Mouse (Mus musculus) layer of hippocampus, adult 9-10 months (tissue): Measurements from ENCODE around the gene Pex7.
A peak's percentile ranks its signal among the peaks of the same experiment; 100 is the strongest.

Experiments
- DNase-seq: peaks from one replicate; pipeline ENCODE4 v3.0.0; 2022; ENCODE audit warnings: low spot score

The Pex7 gene

GRCm38 (mm10) chr10:19907246-19907804, at the start of gene Pex7:
Gene Pex7 (minus strand): TSS chr10:19907689.
- DNase-seq: peak; percentile 89

- no peak for DNase-seq
Measured at GRCm38 (mm10) chr10:19956745-19957144, 49.3 kb upstream of the Pex7 start.

DNA sequence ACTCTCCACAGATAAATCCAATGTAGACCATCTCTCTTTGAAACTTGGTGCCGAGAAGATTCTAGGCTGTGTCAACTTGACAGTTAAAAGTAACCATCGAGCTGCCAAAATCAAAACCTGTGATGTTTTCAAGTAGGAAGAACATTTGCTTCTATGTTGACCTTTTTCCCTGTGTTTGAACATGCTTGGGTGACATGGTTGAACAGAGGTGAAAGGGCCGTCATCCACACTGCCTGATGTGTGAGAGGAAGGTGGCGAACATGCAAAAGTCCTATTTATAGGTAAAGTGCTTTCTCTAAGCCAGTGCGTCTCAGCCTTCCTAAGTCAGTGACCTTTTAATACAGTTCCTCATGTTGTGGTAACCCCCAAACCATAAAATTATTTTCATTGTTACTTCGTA, 48.3 kb upstream of the Pex7 start:
- no peak for DNase-seq

DNA sequence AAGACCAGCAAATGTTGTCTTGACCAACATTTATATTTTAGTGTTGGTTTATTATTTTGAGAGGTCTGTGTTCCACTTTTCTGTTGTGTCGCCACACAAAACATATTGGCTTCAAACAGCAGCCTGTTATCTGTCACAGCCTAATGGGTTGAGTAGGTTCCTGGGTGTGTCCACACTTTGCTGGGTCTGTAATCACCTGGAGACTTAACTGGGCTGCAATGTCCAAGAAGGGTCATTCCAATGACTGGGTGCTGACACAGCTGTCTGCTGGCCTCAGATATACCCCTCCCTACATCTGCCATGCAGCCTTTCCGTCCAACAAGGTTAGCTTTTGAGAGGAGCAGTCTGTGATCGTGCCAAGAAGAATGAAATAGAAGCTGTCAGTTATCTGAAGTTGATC, 47.1 kb upstream of the Pex7 start:
- no peak for DNase-seq

DNA sequence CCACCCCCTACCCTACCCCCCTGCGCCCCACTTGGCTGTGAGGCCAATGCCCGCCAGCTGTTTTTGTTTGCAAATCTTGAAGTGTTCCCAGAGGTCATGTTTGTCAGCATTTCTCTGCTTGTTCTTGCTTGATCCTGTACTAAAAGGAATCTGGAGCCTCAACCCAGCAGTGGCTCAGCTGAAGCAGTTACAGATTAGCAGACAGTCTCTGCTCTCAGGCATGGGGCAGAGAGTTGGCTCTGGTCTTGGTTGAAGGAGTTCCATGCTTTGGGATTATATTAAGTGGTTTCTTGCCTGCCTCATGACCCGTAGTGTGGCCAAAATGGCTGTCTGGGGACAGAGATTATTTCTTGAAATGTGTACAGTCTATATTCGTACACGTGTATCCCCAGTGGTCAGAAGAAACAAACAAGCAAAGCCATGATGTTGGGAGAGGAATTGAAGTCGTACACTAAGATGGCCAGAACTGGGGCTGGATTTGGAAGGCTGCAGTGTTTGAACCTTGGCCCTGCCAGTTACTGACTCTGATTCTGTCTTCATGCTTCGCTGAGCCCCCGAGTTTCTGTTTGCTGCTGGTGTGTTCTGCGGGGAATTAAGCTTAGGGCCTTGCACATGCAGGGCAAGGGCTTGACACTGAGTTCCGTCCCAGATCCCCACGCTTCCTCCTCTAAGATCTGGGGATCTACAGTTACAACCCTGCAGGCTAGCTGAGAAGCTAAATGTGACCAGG, 45.7 kb upstream of the Pex7 start:
- DNase-seq: no peak

DNA sequence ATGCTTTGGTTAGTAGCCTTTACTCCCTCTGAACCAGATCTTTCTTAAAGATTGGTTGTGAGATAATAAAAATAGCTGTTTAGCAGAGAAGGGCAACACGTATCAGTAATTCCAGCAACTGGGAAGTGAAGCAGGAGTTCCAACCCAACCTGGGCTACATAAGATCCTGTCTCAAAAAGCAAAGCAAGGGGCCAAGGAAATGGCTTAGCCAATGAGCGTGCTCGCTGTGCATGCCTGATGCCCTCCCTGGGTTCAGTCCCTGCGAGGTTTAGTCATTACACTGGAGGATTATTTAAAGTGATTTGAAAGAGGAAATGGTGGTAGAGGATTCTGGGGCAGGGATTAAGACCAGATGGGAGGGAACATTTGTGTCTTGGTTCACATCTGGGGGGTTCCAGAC, 41.6 kb upstream of the Pex7 start:
- DNase-seq: no peak

DNA sequence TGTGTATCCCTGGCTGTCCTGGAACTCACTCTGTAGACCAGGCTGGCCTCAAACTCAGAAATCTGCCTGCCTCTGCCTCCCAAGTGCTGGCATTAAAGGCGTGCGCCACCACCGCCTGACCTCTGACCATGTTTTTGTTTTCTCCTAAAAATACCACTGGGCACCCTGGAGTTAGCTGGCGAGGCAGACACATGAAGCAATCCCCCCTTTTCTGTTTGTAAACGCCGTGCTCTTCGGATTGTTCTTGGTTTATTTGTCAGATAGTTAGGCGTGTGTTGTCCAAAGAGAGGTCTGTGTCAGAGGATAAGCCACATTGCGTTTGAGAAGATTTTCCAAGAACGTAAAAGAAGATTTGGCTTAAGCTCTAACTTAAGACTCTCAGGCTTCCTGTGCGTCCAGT, 40.9 kb upstream of the Pex7 start:
- no peak for DNase-seq

DNA sequence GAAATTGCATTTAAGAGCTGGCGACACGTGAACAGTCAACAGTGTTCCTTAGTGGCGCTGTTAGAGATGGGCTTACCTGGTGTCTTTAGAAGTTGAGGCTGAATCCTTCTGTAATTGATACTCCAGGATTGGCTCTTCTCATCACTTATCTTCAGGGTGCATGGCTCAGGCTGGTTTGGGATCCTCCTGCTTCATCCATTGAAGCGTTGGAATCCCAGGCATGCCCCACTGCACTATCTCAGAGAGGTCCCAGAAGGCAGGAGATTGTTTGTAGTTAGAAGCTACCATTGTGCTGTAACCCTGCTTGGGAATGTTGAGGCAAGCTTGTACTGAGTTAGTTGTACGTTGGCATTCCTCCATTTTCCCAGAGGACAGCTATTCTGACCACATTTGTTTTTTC, 40.4 kb upstream of the Pex7 start:
- no peak for DNase-seq

- DNase-seq: no peak
Measured at GRCm38 (mm10) chr10:19947441-19947840, 40.0 kb upstream of the Pex7 start.

DNA sequence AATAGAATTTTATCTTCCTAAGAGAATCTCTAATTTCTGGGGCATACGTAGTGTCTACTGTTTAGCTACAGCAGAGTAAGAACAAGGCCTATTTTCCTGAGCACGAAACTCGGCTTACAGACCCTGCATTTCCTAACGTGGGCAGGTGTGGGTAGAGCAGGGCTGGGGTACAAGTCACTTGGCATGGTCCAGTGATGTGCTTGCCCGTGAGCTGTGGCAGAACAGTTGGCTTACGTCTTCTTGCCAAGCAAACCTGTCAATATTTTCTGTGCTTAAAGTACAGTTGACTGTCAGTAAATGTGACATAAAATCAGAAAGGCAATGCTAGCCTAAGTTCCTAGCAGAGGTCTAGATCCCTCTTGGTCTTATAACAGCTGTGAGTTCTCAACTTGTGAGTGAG, 39.2 kb upstream of the Pex7 start:
- DNase-seq: no peak

DNA sequence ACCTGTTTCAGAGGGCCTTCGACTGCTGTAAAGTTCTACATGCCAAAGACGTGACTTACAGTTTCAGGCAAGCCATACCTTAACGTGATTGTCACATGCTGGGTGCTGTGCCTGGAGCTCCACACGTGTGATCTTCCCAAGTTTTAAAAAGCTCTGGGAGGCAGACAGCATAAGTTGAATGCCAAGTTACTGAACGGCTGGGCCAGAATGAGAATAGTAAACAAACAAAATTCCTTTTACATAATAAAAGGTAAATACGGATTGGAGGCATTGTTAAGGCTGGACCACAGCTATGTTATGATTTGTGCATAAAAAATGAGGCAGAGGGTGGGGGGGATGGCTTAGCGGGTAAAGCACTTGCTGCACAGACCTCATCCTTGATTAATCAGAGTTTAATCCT, 38.2 kb upstream of the Pex7 start:
- DNase-seq: no peak

GRCm38 (mm10) chr10:19942621-19943020, 35.1 kb upstream of the Pex7 start:
- no peak for DNase-seq

GRCm38 (mm10) chr10:19941914-19942313, 34.4 kb upstream of the Pex7 start:
- no peak for DNase-seq

- DNase-seq: no peak
Measured at GRCm38 (mm10) chr10:19941063-19941462, 33.6 kb upstream of the Pex7 start.

DNA sequence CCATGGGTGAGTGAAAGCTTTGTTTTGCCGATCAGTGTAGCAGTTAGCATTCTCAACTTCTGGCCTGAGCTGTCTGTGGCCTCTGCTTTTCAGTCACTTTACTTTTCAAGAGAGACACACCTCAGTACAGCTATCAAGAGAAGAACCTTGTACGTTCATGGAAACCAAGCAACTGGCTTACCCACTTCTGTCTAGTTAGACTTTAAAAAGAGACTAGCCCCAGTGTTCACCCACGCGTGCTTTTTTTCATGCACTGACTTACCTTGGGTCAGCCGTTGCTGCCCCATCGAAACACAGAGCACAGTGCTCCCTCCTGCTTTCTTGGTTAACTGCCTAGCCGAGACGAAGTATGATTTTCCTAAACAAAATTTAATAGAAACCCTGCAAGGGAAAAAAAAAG, 33.1 kb upstream of the Pex7 start:
- DNase-seq: no peak

GRCm38 (mm10) chr10:19940127-19940526, 32.6 kb upstream of the Pex7 start:
- no peak for DNase-seq

DNA sequence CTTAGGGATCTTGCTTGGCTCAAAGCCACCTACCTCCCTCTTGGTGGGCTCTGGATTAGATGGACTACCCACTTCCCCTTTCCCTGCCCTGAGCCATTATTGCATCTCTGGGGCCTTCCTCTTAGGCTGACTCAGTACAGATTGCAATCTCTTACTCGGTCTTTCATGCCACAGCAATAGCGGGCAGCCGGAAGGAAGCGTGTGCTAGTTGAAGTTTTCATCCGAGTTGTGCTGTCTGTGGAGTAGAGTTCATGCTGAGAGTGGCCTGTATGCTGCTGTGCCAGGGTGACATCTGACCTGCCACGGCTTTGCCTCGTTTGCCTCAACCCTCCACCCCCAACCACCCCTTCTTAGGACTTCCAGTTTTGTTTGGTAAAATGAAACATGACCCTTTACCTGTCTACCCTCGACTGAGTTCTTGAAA, 31.8 kb upstream of the Pex7 start:
- DNase-seq: no peak

DNA sequence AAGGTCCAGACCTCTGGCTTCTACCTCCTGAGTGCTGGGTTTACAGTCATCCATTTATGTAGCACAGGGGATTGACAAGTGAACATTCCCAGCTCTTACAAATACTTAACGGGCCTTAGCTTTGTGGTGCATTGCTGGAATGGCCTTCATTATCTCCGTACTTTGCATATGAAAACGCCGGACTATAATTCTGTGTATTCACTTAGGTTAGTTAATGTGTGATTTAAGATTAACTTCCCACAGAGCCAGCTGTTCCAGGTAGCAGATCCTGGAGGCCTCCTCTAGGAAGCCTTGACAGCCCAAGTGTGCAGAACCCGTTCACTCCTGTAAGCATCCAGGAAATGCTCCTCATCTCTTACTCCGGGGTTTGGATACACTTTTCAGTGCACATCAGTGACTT, 31.2 kb upstream of the Pex7 start:
- no peak for DNase-seq

GRCm38 (mm10) chr10:19936961-19937708, 29.6 kb upstream of the Pex7 start:
- no peak for DNase-seq

DNA sequence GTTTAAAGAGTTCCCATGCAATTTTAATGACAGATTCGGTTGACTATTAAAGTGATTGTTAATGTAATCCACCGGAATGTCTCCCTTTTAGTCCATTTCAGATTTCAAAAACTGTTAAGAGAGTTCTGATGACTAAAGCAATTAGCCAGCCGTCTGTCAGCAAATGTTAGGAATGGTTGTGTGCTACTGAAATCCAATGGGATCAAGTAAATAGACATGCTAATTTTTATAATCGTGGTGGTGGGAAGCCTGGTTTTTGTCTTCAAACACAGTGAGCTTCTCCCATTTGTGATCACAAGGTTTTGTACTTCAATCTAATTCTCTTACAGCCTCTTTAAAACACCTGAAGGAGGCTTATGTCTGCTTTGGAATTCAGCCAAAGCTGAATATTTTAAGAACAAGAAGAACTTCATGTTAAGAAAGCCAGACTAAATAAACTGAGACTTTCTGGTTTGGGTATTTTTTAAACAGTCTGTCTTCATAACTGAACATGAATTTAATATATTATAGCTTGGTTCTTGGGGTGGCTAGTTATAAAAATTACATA, 28.4 kb upstream of the Pex7 start:
- no peak for DNase-seq

DNA sequence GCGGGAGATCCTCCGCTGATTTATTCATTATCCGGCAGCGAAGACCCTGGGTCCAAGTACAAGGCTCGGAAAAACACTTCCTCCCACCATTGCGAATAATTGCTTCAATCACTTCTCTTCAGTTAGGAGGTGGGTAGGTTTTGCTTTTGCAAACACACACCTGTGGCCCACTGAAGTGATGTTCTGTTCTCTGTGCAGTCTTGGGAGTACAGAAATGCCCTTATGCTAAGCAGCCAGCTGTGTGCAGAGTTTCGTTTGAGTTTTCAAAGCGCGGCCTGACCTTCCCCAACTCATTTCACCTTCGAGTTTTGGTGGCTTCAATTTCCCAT, 27.8 kb upstream of the Pex7 start:
- DNase-seq: no peak

DNA sequence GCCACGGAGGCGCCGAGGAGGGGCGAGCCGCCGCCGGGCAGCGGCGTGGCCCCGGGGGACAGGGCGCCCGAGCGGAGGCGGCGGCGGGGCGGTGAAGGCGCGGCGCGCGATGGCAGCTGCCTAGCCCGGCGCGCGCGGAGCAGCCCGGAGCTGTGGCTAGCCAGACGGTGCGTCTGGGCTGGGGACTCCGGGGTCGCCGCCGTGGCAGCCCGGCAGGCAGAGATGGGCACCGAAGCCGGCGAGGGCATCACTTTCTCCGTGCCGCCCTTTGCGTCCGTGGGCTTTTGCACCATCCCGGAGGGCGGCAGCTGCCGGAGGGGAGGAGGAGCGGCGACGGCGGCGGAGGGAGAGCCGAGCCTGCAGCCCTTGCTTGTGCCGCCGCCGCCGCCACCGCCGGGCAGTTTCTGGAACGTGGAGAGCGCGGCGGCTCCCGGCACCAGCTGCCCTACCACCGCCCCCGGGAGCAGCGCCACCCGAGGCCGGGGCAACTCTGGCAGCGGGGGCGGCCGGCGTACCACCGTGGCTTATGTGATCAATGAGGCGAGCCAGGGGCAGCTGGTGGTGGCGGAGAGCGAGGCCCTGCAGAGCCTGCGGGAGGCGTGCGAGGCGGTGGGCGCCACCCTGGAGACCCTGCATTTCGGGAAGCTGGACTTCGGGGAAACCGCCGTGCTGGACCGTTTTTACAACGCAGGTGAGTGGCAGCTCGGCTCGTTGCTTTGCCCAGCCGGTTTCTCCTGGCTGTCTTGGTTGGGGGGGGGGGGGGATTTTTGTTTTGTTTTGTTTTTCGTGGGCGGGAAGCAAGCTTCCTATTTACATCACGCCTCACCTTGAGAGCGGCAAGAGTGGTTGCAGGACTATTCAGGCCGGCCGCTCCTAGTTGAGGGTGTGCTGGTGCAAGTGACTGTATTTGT, 27.1 kb upstream of the Pex7 start, which contains the start of gene Map3k5:
TSS of gene Map3k5 (plus strand) at position 89 of the 911 bp plus-strand sequence.
- no peak for DNase-seq
